Mouse (Mus musculus) liver, postnatal 0 days (tissue): ENCODE results near the gene Mrps21. TPM values are rescaled to one million over a fixed set of nuclear protein-coding genes. Genes with fewer than 3 reads are reported as not detected.

Source experiments
- ATAC-seq: fragments of 200-750 bp; cut with Nextera tagmentation; 2 replicates; pipeline ENCODE4 v1.8.0; 2017; ENCODE audit warnings: mild to moderate bottlenecking, moderate library complexity
- DNase-seq: peaks from one replicate; pipeline ENCODE4 v3.0.0-alpha.2; 2016
- H3K27ac ChIP-seq: fragments of 300-500 bp; sonication (generic); 2 replicates; pipeline ENCODE4 v1.5.1; 2014; ENCODE audit warnings: antibody characterized with exemption, moderate library complexity, mild to moderate bottlenecking, low read depth
- H3K27me3 ChIP-seq: fragments of 300-500 bp; sonication (generic); 2 replicates; pipeline ENCODE4 v1.6.1; 2014; ENCODE audit warnings: low read length, control low read depth, mixed read lengths; ENCODE audit not compliant: insufficient read depth
- H3K36me3 ChIP-seq: fragments of 300-500 bp; sonication (generic); replicated peaks from 2 replicates; pipeline ENCODE4 v1.6.1; 2014; ENCODE audit warnings: mild to moderate bottlenecking, control low read depth, low read length, moderate library complexity, mixed read lengths; ENCODE audit not compliant: insufficient read depth
- H3K4me1 ChIP-seq: fragments of 300-500 bp; sonication (generic); 2 replicates; pipeline ENCODE4 v1.6.1; 2014; ENCODE audit warnings: antibody characterized with exemption, mild to moderate bottlenecking, control low read depth; ENCODE audit not compliant: insufficient read depth
- H3K4me2 ChIP-seq: fragments of 300-500 bp; sonication (generic); 2 replicates; pipeline ENCODE4 v1.6.1; 2014; ENCODE audit warnings: low read depth, mild to moderate bottlenecking, low read length, moderate library complexity, mixed read lengths
- H3K4me3 ChIP-seq: fragments of 300-500 bp; sonication (generic); 2 replicates; pipeline ENCODE4 v1.5.1; 2014; ENCODE audit warnings: low read depth, low read length
- H3K9ac ChIP-seq: fragments of 300-500 bp; sonication (generic); replicated peaks from 2 replicates; pipeline ENCODE4 v1.6.1; 2014; ENCODE audit warnings: mild to moderate bottlenecking, moderate library complexity
- H3K9me3 ChIP-seq: fragments of 300-500 bp; sonication (generic); 2 replicates; pipeline ENCODE4 v1.6.1; 2016; ENCODE audit warnings: mild to moderate bottlenecking, control low read depth, low read length, mixed read lengths
- CTCF ChIP-seq: sonication (generic); IDR thresholded peaks from 2 replicates; pipeline ENCODE4 v1.5.1; 2016; ENCODE audit warnings: antibody characterized with exemption, low read depth
- EP300 ChIP-seq: IDR thresholded peaks from 2 replicates; pipeline ENCODE4 v1.6.1; 2016; ENCODE audit warnings: antibody characterized with exemption, low read depth, mild to moderate bottlenecking
- WGBS: fragments of 180-500 bp; shearing (Covaris S2); extraction: QIAGEN DNeasy Blood & Tissue Kit; methylation state at CpG from one replicate; pipeline ENCODE4 v1.1.7; 2014; ENCODE audit not compliant: insufficient replicate concordance; 5-methylcytosine and 5-hydroxymethylcytosine counted together
- polyA plus RNA-seq: library from polyadenylated mRNA; unstranded; fragments of >200 nt; fragmentation: Nextera tagmentation; extraction: Ambion mirVana; gene quantifications from 2 replicates; pipeline ENCODE4 v1.2.1, GENCODE M21; 2015

The Mrps21 gene
- polyA plus RNA-seq, 1 experiment from 2014 or later, result 157 TPM

GRCm38 (mm10) chr3:95905940-95906492, 34.7 kb upstream of the Mrps21 start:
- peaks cover 25% of the 10 kb centered on the region for H3K4me1 ChIP-seq
- ATAC-seq, result no peak
- H3K4me3 ChIP-seq, result peak overlapping the region; percentile 34
- no peaks in the 10 kb centered on the region for H3K36me3 ChIP-seq
- H3K27me3 ChIP-seq, result peaks cover 37% of the 10 kb centered on the region
- no peak overlapping the region for H3K27ac ChIP-seq
- H3K4me2 ChIP-seq, result peak overlapping the region; percentile 75
- H3K9me3 ChIP-seq, result no peaks in the 10 kb centered on the region
- 1% methylated on average over 12 of the region's 12 CpGs for WGBS
- peak; percentile 69 for DNase-seq
- no peak overlapping the region for H3K9ac ChIP-seq
- TF ChIP-seq EP300, result no peak
- peak; percentile 72 for TF ChIP-seq CTCF

- H3K4me2 ChIP-seq, result peak overlapping the region; percentile 75
- H3K36me3 ChIP-seq, result no peaks in the 10 kb centered on the region
- H3K27ac ChIP-seq, result peak overlapping the region; percentile 88
- peaks cover 37% of the 10 kb centered on the region for H3K27me3 ChIP-seq
- no peaks in the 10 kb centered on the region for H3K9me3 ChIP-seq
- peak overlapping the region; percentile 31; the same call in 1 of the 2 replicates for H3K4me3 ChIP-seq
- TF ChIP-seq CTCF (no peak), EP300 (no peak)
- H3K4me1 ChIP-seq, result peaks cover 27% of the 10 kb centered on the region
- peak overlapping the region; percentile 64; the same call in 1 of the 2 replicates for H3K9ac ChIP-seq
- WGBS, result 1% methylated on average over 18 of the region's 18 CpGs
- peak; percentile 51 for ATAC-seq
- DNase-seq, result peak; percentile 72
Observed at GRCm38 (mm10) chr3:95905146-95905939, 34.0 kb upstream of the Mrps21 start.

- no peak for DNase-seq
- ATAC-seq, result peak; percentile 19
- peaks cover 37% of the 10 kb centered on the region for H3K27me3 ChIP-seq
- H3K27ac ChIP-seq, result peak within 1 kb of the TSS; percentile 88
- peak within 1 kb of the TSS; percentile 64 for H3K9ac ChIP-seq
- peaks cover 27% of the 10 kb centered on the region for H3K4me1 ChIP-seq
- TF ChIP-seq CTCF (no peak), EP300 (no peak)
- H3K36me3 ChIP-seq, result no peaks in the 10 kb centered on the region
- no peaks in the 10 kb centered on the region for H3K9me3 ChIP-seq
- peak within 1 kb of the TSS; percentile 75 for H3K4me2 ChIP-seq
- WGBS, result 2% methylated on average over 15 of the region's 15 CpGs
- H3K4me3 ChIP-seq, result peak within 1 kb of the TSS; percentile 31
Observed at GRCm38 (mm10) chr3:95904568-95904967, 33.2 kb upstream of the Mrps21 start, which contains the start of gene Car14. Gene Car14 (minus strand): TSS chr3:95904691.

- Histone ChIP-seq H3K27me3 (peaks cover 37% of the 10 kb centered on the region), H3K9me3 (no peaks in the 10 kb centered on the region), H3K4me1 (peaks cover 27% of the 10 kb centered on the region), H3K36me3 (no peaks in the 10 kb centered on the region), H3K4me2 (peak overlapping the region; percentile 75), H3K27ac (peak overlapping the region; percentile 88), H3K9ac (peak overlapping the region; percentile 64), H3K4me3 (peak overlapping the region; percentile 31)
- DNase-seq, result peak; percentile 42
- ATAC-seq, result peak; percentile 81
- 10% methylated on average over 15 of the region's 15 CpGs for WGBS
- no peak for TF ChIP-seq EP300
- no peak for TF ChIP-seq CTCF
Observed at GRCm38 (mm10) chr3:95903753-95904502, 32.6 kb upstream of the Mrps21 start.

GRCm38 (mm10) chr3:95902643-95903042, 31.3 kb upstream of the Mrps21 start:
- Histone ChIP-seq H3K9me3 (no peaks in the 10 kb centered on the region), H3K36me3 (0 out of 2 replicates have a peak, but pooled peaks cover 4% of the 10 kb centered on the region), H3K4me3 (no peak overlapping the region), H3K27me3 (peaks cover 35% of the 10 kb centered on the region), H3K4me2 (no peak overlapping the region), H3K9ac (no peak overlapping the region; the same call in 1 of the 2 replicates), H3K4me1 (peaks cover 27% of the 10 kb centered on the region), H3K27ac (no peak overlapping the region)
- no peak for TF ChIP-seq EP300
- no peak for TF ChIP-seq CTCF
- no peak for DNase-seq
- no peak for ATAC-seq
- 36% methylated on average over 6 of the region's 6 CpGs for WGBS

GRCm38 (mm10) chr3:95902373-95902625, 31.0 kb upstream of the Mrps21 start:
- TF ChIP-seq CTCF (no peak), EP300 (no peak)
- Histone ChIP-seq H3K4me2 (no peak overlapping the region), H3K36me3 (0 out of 2 replicates have a peak, but pooled peaks cover 4% of the 10 kb centered on the region), H3K27ac (peak overlapping the region; percentile 45; the same call in 1 of the 2 replicates), H3K9ac (no peak overlapping the region; the same call in 1 of the 2 replicates), H3K27me3 (peaks cover 31% of the 10 kb centered on the region), H3K4me3 (no peak overlapping the region), H3K9me3 (no peaks in the 10 kb centered on the region), H3K4me1 (peaks cover 27% of the 10 kb centered on the region)
- DNase-seq, result no peak
- no peak for ATAC-seq
